Mouse (Mus musculus) liver, embryonic 14.5 days (tissue): ENCODE results near the gene Mettl24.

Source experiments
- CTCF ChIP-seq: IDR thresholded peaks from 2 replicates; pipeline ENCODE4 v1.5.1; 2016; ENCODE audit warnings: antibody characterized with exemption, low read depth, control low read depth
- EP300 ChIP-seq: IDR thresholded peaks from 2 replicates; pipeline ENCODE4 v1.6.1; 2016; ENCODE audit warnings: antibody characterized with exemption, low read depth

- TF ChIP-seq CTCF (no peak), EP300 (no peak)
Measured at GRCm38 (mm10) chr10:40641901-40642300, 41.2 kb upstream of the Mettl24 start.
